8 mouse cellular contexts compared by ENCODE assay signal in the genomic region with DNA sequence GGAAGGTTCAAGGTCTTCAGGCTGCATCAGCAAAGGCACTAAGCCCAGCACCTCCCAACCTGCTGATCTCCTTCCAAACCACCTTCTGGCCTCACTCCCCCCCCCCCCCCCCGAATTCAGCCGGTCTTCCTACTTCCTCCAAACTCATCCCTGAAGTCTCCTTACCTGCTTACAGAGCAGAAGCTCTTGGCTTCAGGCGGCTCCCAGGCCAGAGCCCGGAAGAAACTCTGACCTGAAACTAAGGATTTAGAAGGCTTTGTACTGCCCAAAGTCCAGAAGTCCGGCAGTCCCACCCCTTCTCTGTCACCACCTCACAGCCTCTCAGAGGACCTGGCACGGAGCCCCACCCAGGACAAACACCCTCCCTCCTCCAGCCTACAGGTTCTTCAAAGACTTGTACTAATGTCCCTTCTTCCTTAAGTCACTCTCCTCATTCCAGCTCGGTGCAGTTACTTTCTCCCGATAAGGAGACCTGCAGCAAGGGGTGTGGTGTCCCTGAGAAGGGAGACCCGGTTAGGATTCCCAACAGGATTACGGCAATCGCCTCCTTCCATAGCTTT. TPM values are rescaled to one million over a fixed set of nuclear protein-coding genes. Genes with fewer than 3 reads are reported as not detected.
A peak's percentile ranks its signal among the peaks of the same experiment; 100 is the strongest.
DNase-seq lines count a peak whose midpoint lies in the region; ATAC-seq and TF ChIP-seq lines count a peak whose summit lies in the region.

No protein-coding gene starts in this region.

- peak; percentile 69 to 77 for DNase-seq in heart, adult 18-20 months
- no peak for DNase-seq in heart, adult 8-10 months (ENCODE audit: low spot score)
- peak; percentile 22 for DNase-seq in c-Kit-negative CD71-positive TER-119-positive erythroid progenitor cells, embryonic 14.5 days (ENCODE audit: low read depth, low spot score)
- DNase-seq in heart, adult 9 months (ENCODE audit: low spot score in 2 of 2) = peak; percentile 57 to 59
- peak; percentile 92 for DNase-seq in lung, postnatal 0 days (ENCODE audit: low spot score)
- DNase-seq in testis, postnatal 10 days (ENCODE audit: low spot score) = peak; percentile 82
- DNase-seq in frontal cortex, postnatal 14 days (ENCODE audit: low spot score in 2 of 2) = no peak

- H3K4me1 ChIP-seq in kidney, embryonic 14.5 days (ENCODE audit: control insufficient read depth, insufficient read depth, low read length) = peaks cover 19% of the 10 kb centered on the region
- peaks cover 22% of the 10 kb centered on the region for H3K4me1 ChIP-seq in lung, postnatal 0 days (ENCODE audit: insufficient read depth, low read depth, low read length)

- H3K9me3 ChIP-seq in kidney, embryonic 14.5 days (ENCODE audit: control insufficient read depth, low read length) = no peaks in the 10 kb centered on the region
- no peaks in the 10 kb centered on the region for H3K9me3 ChIP-seq in lung, postnatal 0 days (ENCODE audit: low read length)

- TF ChIP-seq CTCF in lung, postnatal 0 days (IDR thresholded peaks at IDR 0.05) = no peak

- 7% methylated on average over 11 of the region's 11 CpGs for WGBS in kidney, embryonic 14.5 days
- 3% methylated on average over 11 of the region's 11 CpGs for WGBS in lung, postnatal 0 days

- ATAC-seq in kidney, embryonic 14.5 days (ENCODE audit: low FRiP score, low TSS enrichment) = no peak
- peak; percentile 63 for ATAC-seq in lung, postnatal 0 days

- H3K9ac ChIP-seq in kidney, embryonic 14.5 days (ENCODE audit: low read depth, low read length) = peak overlapping the region; percentile 81
- H3K9ac ChIP-seq in lung, postnatal 0 days (replicated peaks; ENCODE audit: low read depth) = peak overlapping the region; percentile 60

- TF ChIP-seq EP300 in lung, postnatal 0 days (IDR thresholded peaks at IDR 0.05) = peak; percentile 10; the same call in 1 of the 2 replicates

- H3K4me3 ChIP-seq in kidney, embryonic 14.5 days (ENCODE audit: low read length) = peak overlapping the region; percentile 75
- peak overlapping the region; percentile 83 for H3K4me3 ChIP-seq in lung, postnatal 0 days (ENCODE audit: low read depth, low read length)

- peak overlapping the region; percentile 76 for H3K27ac ChIP-seq in kidney, embryonic 14.5 days (ENCODE audit: low read depth, low read length)
- H3K27ac ChIP-seq in lung, postnatal 0 days (ENCODE audit: low read length) = peak overlapping the region; percentile 96

- no peaks in the 10 kb centered on the region for H3K27me3 ChIP-seq in kidney, embryonic 14.5 days (ENCODE audit: control insufficient read depth, insufficient read depth, low read length)
- H3K27me3 ChIP-seq in lung, postnatal 0 days (replicated peaks; ENCODE audit: insufficient read depth, low read length) = no peaks in the 10 kb centered on the region

- peak overlapping the region; percentile 95 for H3K4me2 ChIP-seq in kidney, embryonic 14.5 days (replicated peaks; ENCODE audit: low read depth, low read length)
- H3K4me2 ChIP-seq in lung, postnatal 0 days (replicated peaks; ENCODE audit: low read depth, low read length) = peak overlapping the region; percentile 89

- H3K36me3 ChIP-seq in kidney, embryonic 14.5 days (ENCODE audit: control insufficient read depth, insufficient read depth, low read length) = peaks cover 29% of the 10 kb centered on the region; the same call in 1 of the 2 replicates
- 0 out of 2 replicates have a peak, but pooled peaks cover 5% of the 10 kb centered on the region for H3K36me3 ChIP-seq in lung, postnatal 0 days (ENCODE audit: insufficient read depth, low read length)

RNA-seq across cellular contexts. Expression of gene Klc4, which starts 0.8 kb away (rescaled TPM):
- total RNA-seq in heart, adult 18-20 months (2021) = 10 to 100 TPM; 25.9 to 26.8 TPM
- total RNA-seq in heart, adult 8-10 months (2022) = 10 to 100 TPM; 27.5 to 29.1 (median 28.5) TPM
- 22.0 and 31.5 TPM in 2 replicates for polyA plus RNA-seq in kidney, embryonic 14.5 days (2014; fragmentation: Nextera tagmentation; extraction: Ambion mirVana)
- 36.5 and 38.4 TPM in 2 replicates for polyA plus RNA-seq in lung, postnatal 0 days (2015; fragmentation: Nextera tagmentation; extraction: Ambion mirVana)

RNA-seq across cellular contexts. Expression of gene Mrpl2, which starts 1.0 kb away (rescaled TPM):
- 100 to 1,000 TPM; 136 to 141 TPM for total RNA-seq in heart, adult 18-20 months (2021)
- 100 to 1,000 TPM; 115 to 133 (median 125) TPM for total RNA-seq in heart, adult 8-10 months (2022)
- polyA plus RNA-seq in kidney, embryonic 14.5 days (2014; fragmentation: Nextera tagmentation; extraction: Ambion mirVana) = 121 and 141 TPM in 2 replicates
- polyA plus RNA-seq in lung, postnatal 0 days (2015; fragmentation: Nextera tagmentation; extraction: Ambion mirVana) = 69.2 and 88.6 TPM in 2 replicates

RNA-seq across cellular contexts. Expression of gene Cul7, which starts 5.1 kb away (rescaled TPM):
- 10 to 100 TPM; 16.9 to 18.8 TPM for total RNA-seq in heart, adult 18-20 months (2021)
- total RNA-seq in heart, adult 8-10 months (2022) = 10 to 100 TPM; 16.5 to 21.2 (median 18.7) TPM
- polyA plus RNA-seq in kidney, embryonic 14.5 days (2014; fragmentation: Nextera tagmentation; extraction: Ambion mirVana) = 40.7 and 42.6 TPM in 2 replicates
- polyA plus RNA-seq in lung, postnatal 0 days (2015; fragmentation: Nextera tagmentation; extraction: Ambion mirVana) = 21.8 and 22.1 TPM in 2 replicates

RNA-seq across cellular contexts. Expression of gene Ptk7, which starts 15.7 kb away (rescaled TPM):
- 1 to 10 TPM; 2.0 to 2.5 TPM for total RNA-seq in heart, adult 18-20 months (2021)
- 1 to 10 TPM; 1.8 to 3.5 (median 2.1) TPM for total RNA-seq in heart, adult 8-10 months (2022)
- 58.5 and 64.1 TPM in 2 replicates for polyA plus RNA-seq in kidney, embryonic 14.5 days (2014; fragmentation: Nextera tagmentation; extraction: Ambion mirVana)
- polyA plus RNA-seq in lung, postnatal 0 days (2015; fragmentation: Nextera tagmentation; extraction: Ambion mirVana) = 73.2 and 75.8 TPM in 2 replicates

RNA-seq across cellular contexts. Expression of gene Rrp36, which starts 29.2 kb away (rescaled TPM):
- total RNA-seq in heart, adult 18-20 months (2021) = 10 to 100 TPM; 13.4 to 14.2 TPM
- 10 to 100 TPM; 10.5 to 13.7 (median 12.4) TPM for total RNA-seq in heart, adult 8-10 months (2022)
- 54.0 and 66.5 TPM in 2 replicates for polyA plus RNA-seq in kidney, embryonic 14.5 days (2014; fragmentation: Nextera tagmentation; extraction: Ambion mirVana)
- 35.2 and 38.5 TPM in 2 replicates for polyA plus RNA-seq in lung, postnatal 0 days (2015; fragmentation: Nextera tagmentation; extraction: Ambion mirVana)

Comparison
In these comparisons a context has a peak if more than half of its experiments do, and no peak if none do; other contexts are left out.
1. DNase-seq: peak in heart, adult 18-20 months (2 of 2), c-Kit-negative CD71-positive TER-119-positive erythroid progenitor cells, embryonic 14.5 days (single experiment), heart, adult 9 months (2 of 2), lung, postnatal 0 days (single experiment) and testis, postnatal 10 days (single experiment); none in heart, adult 8-10 months (single experiment) and frontal cortex, postnatal 14 days (0 of 2).